Mouse (Mus musculus): ENCODE results near the gene Gm10799.

GRCm38 (mm10) chr2:104104800-104105199 lies 36.5 kb upstream of the Gm10799 start:
- TF ChIP-seq CTCF (IDR thresholded peaks at IDR 0.05) = no peak
- no peak for TF ChIP-seq POLR2A (IDR thresholded peaks at IDR 0.05; ENCODE audit: insufficient read depth, low read depth, low read length)
- no peak for TF ChIP-seq EP300 (IDR thresholded peaks at IDR 0.05; ENCODE audit: insufficient read depth, low read depth, low read length)
